Mouse (Mus musculus) spleen, postnatal 4 days (tissue): ENCODE measurements at regions not wholly inside any gene's neighbourhood (a gene's known extent, or its start where the extent isn't known, plus 50 kb on each side); places are given as distances from the start of the nearest gene placed in this dataset.

Source experiments
- DNase-seq, 2 experiments: peaks; one replicate each; pipeline ENCODE4 v3.0.0; 2022; ENCODE audit warnings: low spot score in 2 of 2

- no peak for DNase-seq
These were observed 50.1 kb upstream of the Cpm start for GRCm38 (mm10) chr10:117579210-117579609.

- DNase-seq = no peak
These were observed 50.6 kb upstream of the Cpm start for GRCm38 (mm10) chr10:117578696-117579146.

- no peak for DNase-seq
These were observed 51.2 kb upstream of the Cpm start for GRCm38 (mm10) chr10:117577970-117578695.

- no peak for DNase-seq
These were observed 52.2 kb upstream of the Cpm start for GRCm38 (mm10) chr10:117576881-117577730.

- no peak for DNase-seq
These were observed 53.0 kb upstream of the Cpm start for GRCm38 (mm10) chr10:117576154-117576859.

- no peak for DNase-seq
These were observed 53.7 kb upstream of the Cpm start for GRCm38 (mm10) chr10:117575404-117576153.

GRCm38 (mm10) chr10:117574915-117575314 is 54.4 kb upstream of the Cpm start:
- no peak for DNase-seq

- DNase-seq = no peak
These were observed 55.1 kb upstream of the Cpm start for GRCm38 (mm10) chr10:117574056-117574727.

- no peak for DNase-seq
These were observed 55.8 kb upstream of the Cpm start for GRCm38 (mm10) chr10:117573596-117573850.

GRCm38 (mm10) chr10:117572746-117573595 is 56.3 kb upstream of the Cpm start:
- no peak for DNase-seq

- no peak for DNase-seq
These were observed 57.3 kb upstream of the Cpm start for GRCm38 (mm10) chr10:117571891-117572573.

- DNase-seq = no peak
These were observed 58.1 kb upstream of the Cpm start for GRCm38 (mm10) chr10:117570971-117571861.

- no peak for DNase-seq
These were observed 59.0 kb upstream of the Cpm start for GRCm38 (mm10) chr10:117570091-117570970.

- no peak for DNase-seq
These were observed 59.8 kb upstream of the Cpm start for GRCm38 (mm10) chr10:117569301-117570079.

GRCm38 (mm10) chr10:117568472-117569300 is 60.6 kb upstream of the Cpm start:
- DNase-seq = no peak

GRCm38 (mm10) chr10:117568138-117568387 is 61.2 kb upstream of the Cpm start:
- no peak for DNase-seq
